ENCODE assay signal across 11 mouse cellular contexts in genomic region chr1:130511823-130512370, GRCm38 (mm10). TPM values are rescaled to one million over a fixed set of nuclear protein-coding genes. Genes with fewer than 3 reads are reported as not detected.
DNase-seq lines count a peak whose midpoint lies in the region; ATAC-seq lines count a peak whose summit lies in the region.
"Had no signal": no experiment of that assay in that cellular context is flagged by ENCODE, and none has a peak within 500 bp of the region (broad histone marks: within the 10 kb centered on the region; RNA-seq: fewer than 3 reads in every experiment).

No protein-coding gene starts in this region.

- H3K4me1 ChIP-seq in kidney, embryonic 15.5 days = peaks cover 15% of the 10 kb centered on the region
- H3K4me1 ChIP-seq in hindbrain, embryonic 13.5 days (replicated peaks) = no peaks in the 10 kb centered on the region
- H3K4me1 ChIP-seq: hindbrain, embryonic 12.5 days had no signal

- no peak overlapping the region for H3K4me3 ChIP-seq in kidney, embryonic 15.5 days (replicated peaks)
- H3K4me3 ChIP-seq in hindbrain, embryonic 13.5 days = no peak overlapping the region
- H3K4me3 ChIP-seq: hindbrain, embryonic 12.5 days had no signal

- 0 out of 2 replicates have a peak, but pooled peaks have one; percentile 14 for ATAC-seq in kidney, embryonic 15.5 days (replicated peaks; ENCODE audit: low FRiP score)
- ATAC-seq in hindbrain, embryonic 13.5 days (ENCODE audit: low FRiP score) = no peak
- ATAC-seq in erythroid progenitor cell, adult 5-6 weeks (replicated peaks; ENCODE audit: low FRiP score, poor library complexity, severe bottlenecking) = no peak
- ATAC-seq: forebrain, postnatal 0 days had no signal

- no peaks in the 10 kb centered on the region for H3K27me3 ChIP-seq in kidney, embryonic 15.5 days
- H3K27me3 ChIP-seq in hindbrain, embryonic 13.5 days = no peaks in the 10 kb centered on the region
- H3K27me3 ChIP-seq: hindbrain, embryonic 12.5 days; megakaryocyte, embryonic 14.5 days had no signal

- no peaks in the 10 kb centered on the region for H3K9me3 ChIP-seq in kidney, embryonic 15.5 days (replicated peaks)
- H3K9me3 ChIP-seq in hindbrain, embryonic 13.5 days = no peaks in the 10 kb centered on the region
- H3K9me3 ChIP-seq: hindbrain, embryonic 12.5 days had no signal

- H3K4me2 ChIP-seq in kidney, embryonic 15.5 days = no peak overlapping the region
- no peak overlapping the region for H3K4me2 ChIP-seq in hindbrain, embryonic 13.5 days
- H3K4me2 ChIP-seq: hindbrain, embryonic 12.5 days had no signal

- intact Hi-C loops in heart, postnatal 14 days (cut with DNase I) = loop anchor here (5.0 kb wide), 1 partner anchor 50 kb away; the partner anchor contains the start of gene Cd55

- H3K27ac ChIP-seq in kidney, embryonic 15.5 days = no peak overlapping the region
- H3K27ac ChIP-seq in hindbrain, embryonic 13.5 days = no peak overlapping the region
- H3K27ac ChIP-seq: hindbrain, embryonic 12.5 days had no signal

- 54% methylated on average over 3 of the region's 3 CpGs for WGBS in kidney, embryonic 15.5 days
- WGBS in hindbrain, embryonic 13.5 days = 90% methylated on average over 3 of the region's 3 CpGs

- no peak for DNase-seq in kidney, postnatal 14 days
- peak; percentile 40 for DNase-seq in gastrocnemius, postnatal 25 days
- DNase-seq in heart, postnatal 14 days = peak; percentile 33 to 63
- DNase-seq in lung, postnatal 14 days = peak; percentile 22
- DNase-seq in cerebellum, postnatal 36 days = no peak
- DNase-seq: forebrain, postnatal 0 days had no signal

- no peak overlapping the region for H3K9ac ChIP-seq in kidney, embryonic 15.5 days
- no peak overlapping the region for H3K9ac ChIP-seq in hindbrain, embryonic 13.5 days
- H3K9ac ChIP-seq: forebrain, postnatal 0 days; hindbrain, embryonic 12.5 days had no signal

- H3K36me3 ChIP-seq in kidney, embryonic 15.5 days = no peaks in the 10 kb centered on the region
- H3K36me3 ChIP-seq in hindbrain, embryonic 13.5 days = no peaks in the 10 kb centered on the region
- H3K36me3 ChIP-seq: hindbrain, embryonic 12.5 days had no signal

RNA-seq across cellular contexts. Expression of gene Cd55, which starts 49.4 kb away (rescaled TPM):
- 15.6 and 16.3 TPM in 2 replicates for polyA plus RNA-seq in kidney, embryonic 15.5 days (2015; fragmentation: Nextera tagmentation; extraction: Ambion mirVana)
- 10 to 100 TPM; 30.0 to 32.5 TPM for total RNA-seq in gastrocnemius, postnatal 25 days (2021)
- 10 to 100 TPM; 11.9 to 15.1 TPM for total RNA-seq in heart, postnatal 14 days (2021)
- 7.1 and 8.1 TPM in 2 replicates for polyA plus RNA-seq in hindbrain, embryonic 13.5 days (2015; fragmentation: Nextera tagmentation; extraction: Ambion mirVana)
- 249 and 282 TPM in 2 replicates for total RNA-seq in erythroid progenitor cell, adult 5-6 weeks (2015; ENCODE audit: low replicate concordance)
- total RNA-seq in erythroid progenitor cell, adult 5-6 weeks (2017; ENCODE audit: low replicate concordance) = 131 and 164 TPM in 2 replicates

Comparison
In these comparisons a context has a peak if more than half of its experiments do, and no peak if none do; other contexts are left out.
1. DNase-seq: peak in gastrocnemius, postnatal 25 days (single experiment), heart, postnatal 14 days (2 of 2) and lung, postnatal 14 days (single experiment); none in kidney, postnatal 14 days (single experiment) and cerebellum, postnatal 36 days (0 of 2).